Mouse (Mus musculus): ENCODE results near the gene D17Wsu92e. TPM values are rescaled to one million over a fixed set of nuclear protein-coding genes. Genes with fewer than 3 reads are reported as not detected.

D17Wsu92e gene
- total and polyA plus RNA-seq, 3 experiments, result 34.9 to 70.8 (median 44.2) TPM

GRCm38 (mm10) chr17:27781059-27781687 is 39.3 kb downstream of the D17Wsu92e start:
- no peaks in the 10 kb centered on the region for H3K9me3 ChIP-seq (replicated peaks; ENCODE audit: low read length)
- no peaks in the 10 kb centered on the region; the same call in 1 of the 2 replicates for H3K79me2 ChIP-seq (replicated peaks; ENCODE audit: control insufficient read depth, extremely low read depth, insufficient read depth, poor library complexity, severe bottlenecking)
- H3K27ac ChIP-seq (ENCODE audit: insufficient read depth, low read depth), result peak overlapping the region; percentile 71
- peak overlapping the region; percentile 65; the same call in 1 of the 2 replicates for H3K4me2 ChIP-seq (ENCODE audit: insufficient read depth, low read depth, poor library complexity, severe bottlenecking)
- no peak overlapping the region for H3K4me3 ChIP-seq (replicated peaks in 1 of 3; ENCODE audit: low read depth in 2 of 3, low read length in 2 of 3, poor library complexity in 1 of 3)
- peaks cover 9 to 16% of the 10 kb centered on the region in 2 experiments for H3K4me1 ChIP-seq (ENCODE audit: control insufficient read depth in 1 of 2, insufficient read depth in 2 of 2)
- DNase-seq (ENCODE audit: extremely low read depth), result peak; percentile 27
- TF ChIP-seq MAZ (IDR thresholded peaks at IDR 0.05; ENCODE audit: low read depth, low read length), result 0 out of 2 replicates have a peak, but pooled peaks have one; percentile 65
- TF ChIP-seq ZNF384 (IDR thresholded peaks at IDR 0.05; ENCODE audit: low read depth, low read length), result peak; percentile 39
- no peak for TF ChIP-seq TBP (conservative IDR thresholded peaks at IDR 0.05; ENCODE audit: low read depth, low read length)
- TF ChIP-seq POLR2A (IDR thresholded peaks at IDR 0.05; ENCODE audit: low read depth, low read length), result no peak
- peak; percentile 42; the same call in 1 of the 2 replicates for TF ChIP-seq MAX (IDR thresholded peaks at IDR 0.05; ENCODE audit: low read length)
- no peak for TF ChIP-seq KAT2A (IDR thresholded peaks at IDR 0.05; ENCODE audit: insufficient replicate concordance, low read length)
- TF ChIP-seq ZKSCAN1 (IDR thresholded peaks at IDR 0.05; ENCODE audit: borderline replicate concordance, low read depth, low read length), result no peak
- no peak for TF ChIP-seq CHD1 (IDR thresholded peaks at IDR 0.05; ENCODE audit: low read depth, low read length)
- TF ChIP-seq BHLHE40 (IDR thresholded peaks at IDR 0.05; ENCODE audit: low read depth, low read length), result peak; percentile 72
- no peak for TF ChIP-seq PAX5 (IDR thresholded peaks at IDR 0.05; ENCODE audit: low read length)
- no peak for TF ChIP-seq NRF1 (IDR thresholded peaks at IDR 0.05; ENCODE audit: low read depth, low read length)
- TF ChIP-seq GABPA (IDR thresholded peaks at IDR 0.05; ENCODE audit: insufficient replicate concordance, low read depth, low read length), result no peak
- peak; percentile 71 for TF ChIP-seq JUN (IDR thresholded peaks at IDR 0.05; ENCODE audit: insufficient read depth, low read depth, low read length)
- TF ChIP-seq EP300 (IDR thresholded peaks at IDR 0.05; ENCODE audit: low read length), result peak; percentile 74; the same call in 1 of the 2 replicates
- TF ChIP-seq SMC3 (IDR thresholded peaks at IDR 0.05; ENCODE audit: low read depth, low read length), result no peak
- no peak for TF ChIP-seq E2F4 (IDR thresholded peaks at IDR 0.05; ENCODE audit: insufficient replicate concordance, low read depth, low read length)
- no peak for TF ChIP-seq NELFE (IDR thresholded peaks at IDR 0.05; ENCODE audit: low read depth, low read length)
- no peak for TF ChIP-seq RAD21 (IDR thresholded peaks at IDR 0.05; ENCODE audit: low read depth, low read length)
- TF ChIP-seq USF1 (IDR thresholded peaks at IDR 0.05; ENCODE audit: low read depth, low read length), result no peak
- no peak for TF ChIP-seq HCFC1 (IDR thresholded peaks at IDR 0.05; ENCODE audit: low read depth, low read length)
- TF ChIP-seq MAFK (IDR thresholded peaks at IDR 0.05; ENCODE audit: insufficient replicate concordance, low read length), result peak; percentile 19; the same call in 1 of the 2 replicates
- TF ChIP-seq SIN3A (IDR thresholded peaks at IDR 0.05; ENCODE audit: low read length), result peak; percentile 71; the same call in 1 of the 2 replicates
- TF ChIP-seq MEF2A (IDR thresholded peaks at IDR 0.05; ENCODE audit: borderline replicate concordance, low read depth, low read length), result 0 out of 2 replicates have a peak, but pooled peaks have one; percentile 8
- TF ChIP-seq ELF1 (IDR thresholded peaks at IDR 0.05; ENCODE audit: low read depth, low read length), result 0 out of 2 replicates have a peak, but pooled peaks have one; percentile 14
- TF ChIP-seq ZMIZ1 (IDR thresholded peaks at IDR 0.05; ENCODE audit: low read depth, low read length), result no peak
- TF ChIP-seq MYC (IDR thresholded peaks at IDR 0.05; ENCODE audit: low read depth, low read length), result no peak; the same call in 1 of the 2 replicates
- peak; percentile 74 for TF ChIP-seq ETS1 (conservative IDR thresholded peaks at IDR 0.05; ENCODE audit: low read depth, low read length)
- peak; percentile 91 for TF ChIP-seq IRF4 (IDR thresholded peaks at IDR 0.05; ENCODE audit: low read depth, low read length)
- TF ChIP-seq TCF12 (IDR thresholded peaks at IDR 0.05; ENCODE audit: low read depth, low read length), result peak; percentile 65
- 0 out of 2 replicates have a peak, but pooled peaks have one; percentile 35 for TF ChIP-seq JUND (conservative IDR thresholded peaks at IDR 0.05; ENCODE audit: low read depth, low read length)
- no peak for TF ChIP-seq USF2 (conservative IDR thresholded peaks at IDR 0.05; ENCODE audit: low read depth, low read length)
- no peak; the same call in none of the 2 replicates for TF ChIP-seq MXI1 (IDR thresholded peaks at IDR 0.05; ENCODE audit: low read depth, low read length)
- peak; percentile 57 for TF ChIP-seq CHD2 (IDR thresholded peaks at IDR 0.05; ENCODE audit: low read length)
- no peak for TF ChIP-seq RCOR1 (conservative IDR thresholded peaks at IDR 0.05; ENCODE audit: low read depth, low read length)
- TF ChIP-seq ZC3H11A (IDR thresholded peaks at IDR 0.05; ENCODE audit: low read depth, low read length), result no peak
- TF ChIP-seq CTCF (conservative IDR thresholded peaks at IDR 0.05 in 1 of 2, IDR thresholded peaks at IDR 0.05 in 1 of 2; ENCODE audit: low read depth in 2 of 2, low read length in 2 of 2), result no peak
- no peak for TF ChIP-seq POLR2AphosphoS2 (IDR thresholded peaks at IDR 0.05; ENCODE audit: low read depth, low read length)
- TF ChIP-seq UBTF (IDR thresholded peaks at IDR 0.05; ENCODE audit: low read depth, low read length), result no peak
- H3K9ac ChIP-seq (ENCODE audit: insufficient read depth, low read depth), result 0 out of 2 replicates have a peak overlapping the region, but pooled peaks have one; percentile 6
- no peaks in the 10 kb centered on the region for H3K27me3 ChIP-seq (replicated peaks)
- peaks cover 24 to 80% of the 10 kb centered on the region in 2 experiments for H3K36me3 ChIP-seq (replicated peaks in 1 of 2; ENCODE audit: control insufficient read depth in 1 of 2, insufficient read depth in 1 of 2, low read length in 1 of 2)
- in situ Hi-C loops (cut with MboI; ENCODE audit: low pct_ligation_motif_present, low pct_unique_long_range_greater_than_20kb, low sequenced_read_pairs) (loop anchor here (5.0 kb wide), 1 partner anchor 36 kb away; no protein-coding TSS in a partner anchor), dilution Hi-C loops (cut with MboI; ENCODE audit: extremely low pct_ligation_motif_present, extremely low pct_unique_long_range_greater_than_20kb, low sequenced_read_pairs) (no loop called here)

Data from CH12.LX (cell line).